Mouse (Mus musculus) limb, embryonic 13.5 days (tissue): ENCODE measurements around the gene Pate4. TPM values are rescaled to one million over a fixed set of nuclear protein-coding genes. Genes with fewer than 3 reads are reported as not detected.
A peak's percentile ranks its signal among the peaks of the same experiment; 100 is the strongest.

Source experiments
- ATAC-seq: fragments of 200-750 bp; cut with Nextera tagmentation; 2 replicates; pipeline ENCODE4 v1.8.0; 2017; ENCODE audit warnings: low read depth, moderate number of reproducible peaks, moderate TSS enrichment; ENCODE audit not compliant: low FRiP score
- H3K27ac ChIP-seq: fragments of 300-500 bp; sonication (generic); 2 replicates; pipeline ENCODE4 v1.5.1; 2015; ENCODE audit warnings: inconsistent platforms, mild to moderate bottlenecking, moderate library complexity
- H3K27me3 ChIP-seq: fragments of 300-500 bp; sonication (generic); 2 replicates; pipeline ENCODE4 v1.6.1; 2015; ENCODE audit warnings: mild to moderate bottlenecking, inconsistent platforms
- H3K36me3 ChIP-seq: fragments of 300-500 bp; sonication (generic); 2 replicates; pipeline ENCODE4 v1.6.1; 2015; ENCODE audit warnings: inconsistent platforms, mild to moderate bottlenecking, moderate library complexity
- H3K4me1 ChIP-seq: fragments of 300-500 bp; sonication (generic); 2 replicates; pipeline ENCODE4 v1.6.1; 2015; ENCODE audit warnings: inconsistent platforms
- H3K4me2 ChIP-seq: fragments of 300-500 bp; sonication (generic); replicated peaks from 2 replicates; pipeline ENCODE4 v1.6.1; 2015; ENCODE audit warnings: inconsistent platforms, mild to moderate bottlenecking, moderate library complexity
- H3K4me3 ChIP-seq: fragments of 300-500 bp; sonication (generic); 2 replicates; pipeline ENCODE4 v1.5.1; 2015; ENCODE audit warnings: moderate library complexity, mild to moderate bottlenecking, inconsistent platforms
- H3K9ac ChIP-seq: fragments of 300-500 bp; sonication (generic); 2 replicates; pipeline ENCODE4 v1.6.1; 2015; ENCODE audit warnings: mild to moderate bottlenecking, inconsistent platforms
- H3K9me3 ChIP-seq: fragments of 300-500 bp; sonication (generic); 2 replicates; pipeline ENCODE4 v1.6.1; 2016; ENCODE audit warnings: inconsistent platforms
- WGBS: fragments of 180-500 bp; shearing (Covaris S2); methylation state at CpG from one replicate; pipeline ENCODE4 v1.1.7; 2015; 5-methylcytosine and 5-hydroxymethylcytosine counted together
- polyA plus RNA-seq: library from polyadenylated mRNA; unstranded; fragments of >200 nt; fragmentation: Nextera tagmentation; extraction: Ambion mirVana; gene quantifications from 2 replicates; pipeline ENCODE4 v1.2.1, GENCODE M21; 2015

Gene Pate4
- polyA plus RNA-seq, 1 experiment from 2014 or later: not detected

GRCm38 (mm10) chr9:35564536-35565240 is 47.1 kb downstream of the Pate4 start:
- Histone ChIP-seq H3K27me3 (no peaks in the 10 kb centered on the region), H3K4me2 (no peak overlapping the region), H3K27ac (no peak overlapping the region), H3K9ac (no peak overlapping the region), H3K9me3 (no peaks in the 10 kb centered on the region), H3K4me1 (peaks cover 21% of the 10 kb centered on the region), H3K36me3 (peaks cover 50% of the 10 kb centered on the region), H3K4me3 (no peak overlapping the region)
- ATAC-seq: no peak
- 90% methylated on average over 5 of the region's 5 CpGs for WGBS

DNA sequence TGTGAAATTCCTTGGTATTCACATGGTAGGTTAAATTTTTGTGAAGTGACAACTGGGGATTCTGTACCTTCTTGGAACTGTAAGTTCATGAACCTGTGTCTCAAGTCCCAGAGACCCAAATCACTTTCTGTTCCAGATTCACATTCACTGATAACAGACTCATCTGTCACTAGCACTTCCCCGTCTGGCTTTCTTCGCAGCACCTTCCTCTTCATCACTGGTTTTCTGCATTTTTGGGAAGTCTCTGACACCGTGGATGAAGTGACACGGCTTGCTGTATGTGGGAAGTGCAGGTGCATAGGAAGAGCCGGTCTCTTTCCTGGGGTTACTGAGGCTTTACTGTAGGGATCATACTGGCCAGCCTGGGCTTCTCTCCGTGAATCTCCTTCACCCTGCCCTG is 50.2 kb downstream of the Pate4 start:
- WGBS: 91% methylated on average over 6 of the region's 6 CpGs
- Histone ChIP-seq H3K36me3 (peaks cover 34% of the 10 kb centered on the region), H3K9me3 (no peaks in the 10 kb centered on the region), H3K27me3 (peaks cover 8% of the 10 kb centered on the region; the same call in 1 of the 2 replicates), H3K27ac (no peak overlapping the region), H3K4me2 (no peak overlapping the region), H3K4me1 (peaks cover 21% of the 10 kb centered on the region), H3K9ac (no peak overlapping the region), H3K4me3 (no peak overlapping the region)
- ATAC-seq: no peak

DNA sequence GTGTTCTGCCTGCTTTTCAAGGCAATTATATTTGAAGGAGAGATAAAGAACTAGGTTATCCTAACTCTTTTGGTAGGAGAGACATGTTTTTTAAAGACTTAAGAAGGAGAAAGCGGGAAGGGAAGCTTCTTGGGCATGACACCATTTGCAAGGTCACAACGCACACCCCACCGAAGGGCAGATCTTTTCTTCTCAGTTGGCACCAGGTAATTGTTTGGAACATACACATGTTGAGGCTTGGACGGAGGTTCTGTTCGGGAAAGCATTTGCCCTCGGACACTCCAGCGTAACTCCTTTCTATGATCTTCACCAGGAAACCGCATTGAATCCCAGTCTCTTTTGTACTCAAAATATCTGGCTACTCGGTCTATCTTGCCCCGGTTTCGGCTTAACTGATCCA is 50.7 kb downstream of the Pate4 start:
- ATAC-seq: no peak
- Histone ChIP-seq H3K27ac (no peak overlapping the region), H3K4me1 (peaks cover 21% of the 10 kb centered on the region)

GRCm38 (mm10) chr9:35559009-35559890 is 52.5 kb downstream of the Pate4 start:
- Histone ChIP-seq H3K27me3 (peaks cover 8% of the 10 kb centered on the region; the same call in 1 of the 2 replicates), H3K4me2 (peak overlapping the region; percentile 98), H3K9ac (peak overlapping the region; percentile 78), H3K9me3 (no peaks in the 10 kb centered on the region), H3K4me1 (peaks cover 21% of the 10 kb centered on the region), H3K4me3 (peak overlapping the region; percentile 73), H3K27ac (peak overlapping the region; percentile 75), H3K36me3 (peaks cover 12% of the 10 kb centered on the region)
- peak; percentile 93 for ATAC-seq
- WGBS: 2% methylated on average over 31 of the region's 31 CpGs

More for the DNA sequence above, 50.7 kb downstream of the Pate4 start:
- WGBS: 95% methylated on average over 11 of the region's 11 CpGs
- H3K4me3 ChIP-seq: no peak overlapping the region
- H3K27me3 ChIP-seq: peaks cover 8% of the 10 kb centered on the region; the same call in 1 of the 2 replicates
- H3K9ac ChIP-seq: no peak overlapping the region
- H3K9me3 ChIP-seq: no peaks in the 10 kb centered on the region
- H3K36me3 ChIP-seq: peaks cover 29% of the 10 kb centered on the region
- no peak overlapping the region for H3K4me2 ChIP-seq

DNA sequence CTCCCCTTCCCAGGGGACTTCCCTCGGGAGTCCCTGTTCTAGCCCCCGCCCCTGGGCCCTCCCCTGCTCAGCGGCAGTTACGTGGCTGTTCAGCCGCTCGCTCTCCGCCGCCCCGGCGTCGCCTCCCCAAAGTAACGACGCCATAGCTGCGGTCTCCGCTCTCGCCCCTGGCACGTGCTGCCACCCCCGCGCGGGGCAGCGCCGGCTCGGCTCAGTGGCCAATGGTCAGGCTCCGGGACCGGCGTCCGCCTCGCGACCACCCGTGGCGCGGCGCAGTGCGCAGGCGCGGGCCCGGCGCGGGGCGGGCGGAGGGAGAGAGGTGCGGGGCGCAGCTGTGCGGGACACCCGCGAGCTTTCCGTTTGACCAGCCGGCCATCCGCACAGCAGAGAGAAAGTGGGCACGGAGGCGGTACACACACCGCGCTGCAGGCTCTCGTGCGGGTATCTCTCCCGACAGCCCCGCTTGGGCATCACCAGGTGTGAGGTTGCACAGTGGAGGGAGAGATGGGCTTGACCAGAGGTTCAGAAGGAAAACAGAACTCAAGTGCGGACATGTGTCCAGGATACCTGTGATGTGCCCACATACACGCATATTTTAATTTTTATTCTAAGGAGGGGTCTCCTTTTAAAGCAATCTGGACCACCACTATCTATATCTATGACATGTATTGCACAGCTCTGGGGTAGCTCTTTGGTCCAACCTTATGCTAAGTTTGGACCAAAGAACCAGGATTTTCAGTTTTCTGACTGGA is 53.3 kb downstream of the Pate4 start, which contains the start of the genes Ddx25 and Pus3:
Gene Ddx25 (minus strand): TSS at position 272 of the 752 bp plus-strand sequence.
Gene Pus3 (plus strand): TSS at position 339 of the 752 bp plus-strand sequence.
- peak within 1 kb of the TSS; percentile 73 for H3K4me3 ChIP-seq
- H3K9ac ChIP-seq: peak within 1 kb of the TSS; percentile 78
- H3K27ac ChIP-seq: peak within 1 kb of the TSS; percentile 75
- no peaks in the 10 kb centered on the region for H3K9me3 ChIP-seq
- peak within 1 kb of the TSS; percentile 98 for H3K4me2 ChIP-seq
- H3K27me3 ChIP-seq: peaks cover 8% of the 10 kb centered on the region; the same call in 1 of the 2 replicates
- 1% methylated on average over 59 of the region's 59 CpGs for WGBS
- H3K4me1 ChIP-seq: peaks cover 21% of the 10 kb centered on the region
- peak; percentile 81 for ATAC-seq
- peaks cover 12% of the 10 kb centered on the region for H3K36me3 ChIP-seq

Other genes with a start within 250 kb of the Pate4 start
- 37.0 and 37.6 TPM in 2 replicates for gene Cdon, start 190.8 kb downstream of the Pate4 start, polyA plus RNA-seq
- not detected in 2 replicates for gene Gm1113, start 93.7 kb downstream of the Pate4 start, polyA plus RNA-seq
- gene Ddx25, start 53.4 kb downstream of the Pate4 start, polyA plus RNA-seq: 4.3 and 4.5 TPM in 2 replicates
- gene Pus3, start 53.3 kb downstream of the Pate4 start, polyA plus RNA-seq: 21.2 and 21.6 TPM in 2 replicates
- 0.78 and 1.0 TPM in 2 replicates for gene Pate2, start 41.7 kb downstream of the Pate4 start, polyA plus RNA-seq
- gene Hyls1, start 41.5 kb downstream of the Pate4 start, polyA plus RNA-seq: 16.6 and 18.2 TPM in 2 replicates
- not detected in 2 replicates for gene Pate3, start 36.3 kb upstream of the Pate4 start, polyA plus RNA-seq
- 0.08 TPM in 1 of 2 replicates, not detected in the other for gene Pate1, start 75.4 kb upstream of the Pate4 start, polyA plus RNA-seq
- not detected in 2 replicates for gene Gm17677, start 129.1 kb upstream of the Pate4 start, polyA plus RNA-seq
- gene Gm17727, start 166.2 kb upstream of the Pate4 start, polyA plus RNA-seq: not detected in 2 replicates
- gene Gm27235, start 178.2 kb upstream of the Pate4 start, polyA plus RNA-seq: not detected in 2 replicates
- gene D730048I06Rik, start 178.2 kb upstream of the Pate4 start, polyA plus RNA-seq: not detected in 2 replicates
- not detected in 2 replicates for gene 9230110F15Rik, start 232.2 kb upstream of the Pate4 start, polyA plus RNA-seq